Mouse (Mus musculus) heart, embryonic 14.5 days (tissue): ENCODE results near the gene Usp6nl. TPM values are rescaled to one million over a fixed set of nuclear protein-coding genes. Genes with fewer than 3 reads are reported as not detected.

Source experiments
- ATAC-seq: fragments of 200-750 bp; cut with Nextera tagmentation; 2 replicates; pipeline ENCODE4 v1.8.0; 2017; ENCODE audit warnings: low read depth, moderate TSS enrichment; ENCODE audit not compliant: insufficient number of reproducible peaks, insufficient read depth, low FRiP score
- H3K27ac ChIP-seq, 2 experiments: fragments of 200-500 bp in 1 of 2; fragments of 300-500 bp in 1 of 2; sonication (generic) in 1 of 2; replicated peaks in 1 of 2; 2 replicates each; pipeline ENCODE4 v1.5.1; 2012 to 2014; ENCODE audit warnings: low read depth in 2 of 2, low read length in 2 of 2, control low read depth in 1 of 2, mild to moderate bottlenecking in 1 of 2, mixed read lengths in 1 of 2; ENCODE audit not compliant: control insufficient read depth in 1 of 2, insufficient read depth in 1 of 2
- H3K27me3 ChIP-seq: fragments of 300-500 bp; sonication (generic); 2 replicates; pipeline ENCODE4 v1.6.1; 2014; ENCODE audit warnings: mild to moderate bottlenecking, low read length, control low read depth; ENCODE audit not compliant: control insufficient read depth, insufficient read depth
- H3K36me3 ChIP-seq: fragments of 300-500 bp; sonication (generic); 2 replicates; pipeline ENCODE4 v1.6.1; 2014; ENCODE audit warnings: mild to moderate bottlenecking, control low read depth, low read length, mixed read lengths; ENCODE audit not compliant: control insufficient read depth, insufficient read depth
- H3K4me1 ChIP-seq, 2 experiments: fragments of 200-500 bp in 1 of 2; fragments of 300-500 bp in 1 of 2; sonication (generic) in 1 of 2; 2 replicates each; pipeline ENCODE4 v1.6.1; 2012 to 2014; ENCODE audit warnings: low read length in 2 of 2, control low read depth in 1 of 2, mixed read lengths in 1 of 2; ENCODE audit not compliant: control insufficient read depth in 2 of 2, insufficient read depth in 2 of 2
- H3K4me2 ChIP-seq: fragments of 300-500 bp; sonication (generic); 2 replicates; pipeline ENCODE4 v1.6.1; 2014; ENCODE audit warnings: mild to moderate bottlenecking, low read length
- H3K4me3 ChIP-seq, 2 experiments: fragments of 200-500 bp in 1 of 2; fragments of 300-500 bp in 1 of 2; sonication (generic) in 1 of 2; 2 replicates each; pipeline ENCODE4 v1.5.1; 2012 to 2014; ENCODE audit warnings: low read length in 2 of 2, mild to moderate bottlenecking in 2 of 2, control low read depth in 1 of 2, low read depth in 1 of 2, moderate library complexity in 1 of 2; ENCODE audit not compliant: control insufficient read depth in 1 of 2, insufficient read depth in 1 of 2
- H3K9ac ChIP-seq: fragments of 300-500 bp; sonication (generic); 2 replicates; pipeline ENCODE4 v1.6.1; 2014; ENCODE audit warnings: mild to moderate bottlenecking, low read length
- H3K9me3 ChIP-seq: fragments of 300-500 bp; sonication (generic); 2 replicates; pipeline ENCODE4 v1.6.1; 2016; ENCODE audit warnings: low read length, control low read depth; ENCODE audit not compliant: control insufficient read depth
- WGBS: fragments of 180-500 bp; shearing (Covaris S2); extraction: QIAGEN DNeasy Blood & Tissue Kit; methylation state at CpG from one replicate; pipeline ENCODE4 v1.1.7; 2014; 5-methylcytosine and 5-hydroxymethylcytosine counted together
- polyA plus RNA-seq: library from polyadenylated mRNA; unstranded; fragments of >200 nt; fragmentation: Nextera tagmentation; extraction: Ambion mirVana; gene quantifications from 2 replicates; pipeline ENCODE4 v1.2.1, GENCODE M21; 2014

Gene Usp6nl
- polyA plus RNA-seq, 1 experiment from 2014 or later: 6.7 TPM

GRCm38 (mm10) chr2:6341496-6341895 lies 19.0 kb downstream of the Usp6nl start:
- Histone ChIP-seq H3K4me2 (no peak overlapping the region), H3K9me3 (peaks cover 5% of the 10 kb centered on the region; the same call in 1 of the 2 replicates), H3K36me3 (no peaks in the 10 kb centered on the region), H3K9ac (no peak overlapping the region), H3K4me1 (peaks cover 9 to 19% of the 10 kb centered on the region in 2 experiments), H3K4me3 (no peak overlapping the region), H3K27ac (no peak overlapping the region), H3K27me3 (no peaks in the 10 kb centered on the region)
- no peak for ATAC-seq
- WGBS: 80% methylated on average over 7 of the region's 7 CpGs

GRCm38 (mm10) chr2:6349256-6350092 lies 27.0 kb downstream of the Usp6nl start:
- WGBS: 59% methylated on average over 11 of the region's 11 CpGs
- H3K9ac ChIP-seq: no peak overlapping the region
- peaks cover 13 to 25% of the 10 kb centered on the region in 2 experiments for H3K4me1 ChIP-seq
- no peaks in the 10 kb centered on the region for H3K36me3 ChIP-seq
- no peak overlapping the region for H3K4me3 ChIP-seq
- peaks cover 5% of the 10 kb centered on the region; the same call in 1 of the 2 replicates for H3K9me3 ChIP-seq
- H3K27me3 ChIP-seq: no peaks in the 10 kb centered on the region
- no peak overlapping the region for H3K4me2 ChIP-seq
- H3K27ac ChIP-seq: no peak overlapping the region
- no peak for ATAC-seq

DNA sequence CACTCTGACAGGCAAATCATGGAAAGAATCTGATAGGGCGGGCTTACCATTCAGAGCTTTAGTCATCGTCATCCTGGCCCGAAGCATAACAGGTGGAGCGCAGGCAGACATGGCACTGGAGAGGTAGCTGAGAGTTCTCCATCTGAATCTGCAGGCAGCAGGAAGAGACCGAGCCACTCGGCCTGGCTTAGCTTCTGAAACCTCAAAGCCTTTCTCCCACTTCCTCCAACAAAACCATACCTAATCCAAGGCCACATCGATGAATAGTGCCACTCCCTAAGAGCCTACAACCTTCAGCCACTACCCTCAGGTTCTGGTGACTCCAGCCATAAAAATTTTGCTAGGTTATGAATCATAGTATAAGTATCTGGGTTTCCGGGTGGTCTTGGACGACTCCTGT lies 27.7 kb downstream of the Usp6nl start:
- H3K4me1 ChIP-seq: peaks cover 13 to 25% of the 10 kb centered on the region in 2 experiments
- no peak overlapping the region for H3K4me3 ChIP-seq
- no peak overlapping the region for H3K27ac ChIP-seq
- no peak overlapping the region for H3K9ac ChIP-seq
- no peaks in the 10 kb centered on the region for H3K27me3 ChIP-seq
- no peak overlapping the region for H3K4me2 ChIP-seq
- WGBS: 85% methylated on average over 9 of the region's 9 CpGs
- ATAC-seq: no peak
- H3K9me3 ChIP-seq: peaks cover 5% of the 10 kb centered on the region; the same call in 1 of the 2 replicates
- H3K36me3 ChIP-seq: no peaks in the 10 kb centered on the region

DNA sequence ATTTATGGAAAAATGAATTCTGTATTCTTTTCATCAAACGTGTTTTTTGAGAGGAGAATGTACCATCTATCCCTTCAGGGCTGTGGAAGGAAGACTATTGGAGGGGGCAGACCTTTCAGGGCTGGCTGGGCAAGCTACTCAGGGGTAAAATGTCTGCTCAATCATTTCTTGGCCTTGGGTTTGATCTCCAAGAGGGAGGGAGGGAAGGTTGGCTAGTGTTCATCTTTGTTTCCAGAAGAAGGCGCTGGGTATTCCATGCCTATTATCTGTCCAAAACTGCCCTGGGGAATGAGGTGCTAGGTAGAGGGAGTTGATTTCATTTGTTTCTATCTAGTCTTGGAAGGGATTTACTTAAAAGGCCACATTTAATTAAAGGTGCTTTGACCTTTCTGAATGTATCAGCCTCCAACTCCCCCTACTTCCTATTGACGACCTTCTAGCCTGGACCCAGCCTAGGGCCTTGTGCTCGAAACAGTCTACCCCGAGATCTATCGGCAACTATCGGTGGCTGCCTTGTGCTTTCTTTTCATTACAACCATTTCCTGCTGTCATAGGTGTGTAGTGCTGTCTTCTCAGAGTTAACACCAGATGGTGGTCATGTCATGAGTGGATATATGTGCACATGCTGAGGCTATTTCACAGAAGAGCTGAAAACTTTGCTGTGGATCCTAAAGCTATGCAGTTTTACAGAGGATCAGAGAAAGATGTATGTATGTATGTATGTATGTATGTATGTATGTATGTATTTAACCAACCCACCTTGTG lies 28.6 kb downstream of the Usp6nl start:
- H3K4me3 ChIP-seq: no peak overlapping the region
- 76% methylated on average over 7 of the region's 7 CpGs for WGBS

DNA sequence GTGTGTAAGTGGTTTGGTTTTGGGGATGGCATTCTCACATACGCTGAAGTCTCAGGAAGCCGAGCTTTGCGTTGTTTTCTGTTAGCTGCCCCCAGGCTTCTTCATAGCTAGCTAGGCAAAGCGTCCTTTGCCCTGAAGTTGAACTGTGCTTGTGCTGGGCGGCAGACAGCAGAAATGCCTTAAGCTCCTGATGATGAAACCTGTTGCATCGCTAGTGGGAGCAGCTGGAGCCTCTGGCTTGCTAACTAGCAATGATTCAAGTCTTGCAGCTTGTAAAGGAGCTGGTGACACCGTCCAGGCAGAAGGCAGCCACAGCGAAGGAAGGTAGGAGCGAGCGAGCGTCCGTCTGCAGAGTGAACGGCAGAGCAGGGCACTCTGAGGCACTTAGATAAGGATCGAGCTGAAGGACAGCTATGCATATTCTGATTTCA lies 30.1 kb downstream of the Usp6nl start:
- Histone ChIP-seq H3K4me2 (peak overlapping the region; percentile 62), H3K36me3 (no peaks in the 10 kb centered on the region), H3K4me1 (peaks cover 13 to 25% of the 10 kb centered on the region in 2 experiments), H3K9ac (peak overlapping the region; percentile 57), H3K9me3 (no peaks in the 10 kb centered on the region), H3K27me3 (no peaks in the 10 kb centered on the region), H3K27ac (peak overlapping the region in 1 of 2 experiments; percentile 44; a peak in 2 of 4 replicates), H3K4me3 (peak overlapping the region; percentile 2 to 20)
- no peak for ATAC-seq
- WGBS: 21% methylated on average over 14 of the region's 14 CpGs

More for the DNA sequence above, 28.6 kb downstream of the Usp6nl start:
- no peaks in the 10 kb centered on the region for H3K36me3 ChIP-seq
- H3K27ac ChIP-seq: no peak overlapping the region
- H3K9me3 ChIP-seq: peaks cover under 1% of the 10 kb centered on the region; the same call in 1 of the 2 replicates
- peaks cover 13 to 25% of the 10 kb centered on the region in 2 experiments for H3K4me1 ChIP-seq
- H3K4me2 ChIP-seq: no peak overlapping the region
- H3K27me3 ChIP-seq: no peaks in the 10 kb centered on the region
- no peak for ATAC-seq
- H3K9ac ChIP-seq: no peak overlapping the region

GRCm38 (mm10) chr2:6353060-6353459 lies 30.6 kb downstream of the Usp6nl start:
- ATAC-seq: no peak
- Histone ChIP-seq H3K4me2 (peak overlapping the region; percentile 62), H3K27me3 (no peaks in the 10 kb centered on the region), H3K4me1 (peaks cover 14 to 28% of the 10 kb centered on the region in 2 experiments), H3K27ac (no peak overlapping the region), H3K4me3 (peak overlapping the region in 1 of 2 experiments; percentile 20; a peak in 3 of 4 replicates), H3K9ac (peak overlapping the region; percentile 57; the same call in 1 of the 2 replicates), H3K36me3 (no peaks in the 10 kb centered on the region), H3K9me3 (no peaks in the 10 kb centered on the region)
- 49% methylated on average over 4 of the region's 4 CpGs for WGBS

DNA sequence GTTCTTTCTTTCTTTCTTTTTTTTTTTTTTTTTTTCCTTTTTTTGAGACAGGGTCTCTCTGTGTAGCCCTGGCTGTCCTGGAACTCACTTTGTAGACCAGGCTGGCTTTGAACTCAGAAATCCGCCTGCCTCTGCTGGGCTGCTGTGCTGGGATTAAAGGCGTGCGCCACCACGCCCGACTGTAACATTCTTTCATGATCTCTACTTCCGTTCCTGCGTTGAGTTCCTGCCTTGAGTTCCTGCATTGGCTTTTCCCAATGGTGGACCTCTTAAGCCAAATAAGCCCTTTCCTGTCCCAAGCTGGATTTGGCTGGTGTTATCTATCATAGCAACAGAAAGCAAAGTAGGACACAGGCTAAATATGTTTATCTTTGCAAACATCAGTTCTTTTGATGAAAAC lies 34.8 kb downstream of the Usp6nl start:
- no peak overlapping the region for H3K4me3 ChIP-seq
- no peak overlapping the region for H3K9ac ChIP-seq
- ATAC-seq: no peak
- no peak overlapping the region for H3K4me2 ChIP-seq
- H3K36me3 ChIP-seq: no peaks in the 10 kb centered on the region
- no peaks in the 10 kb centered on the region for H3K9me3 ChIP-seq
- H3K27ac ChIP-seq: no peak overlapping the region
- 99% methylated on average over 7 of the region's 7 CpGs for WGBS
- H3K4me1 ChIP-seq: peaks cover 9 to 27% of the 10 kb centered on the region in 2 experiments
- H3K27me3 ChIP-seq: no peaks in the 10 kb centered on the region
